Mouse (Mus musculus) cortical plate, adult 2 months (tissue): ENCODE results near the gene Il10rb. TPM values are rescaled to one million over a fixed set of nuclear protein-coding genes. Genes with fewer than 3 reads are reported as not detected.

ENCODE experiments used
- H3K27ac ChIP-seq: fragments of 200-500 bp; 2 replicates; pipeline ENCODE4 v1.5.1; 2012; ENCODE audit warnings: low read length, control low read depth, inconsistent platforms; ENCODE audit not compliant: insufficient read depth
- H3K4me1 ChIP-seq: fragments of 200-500 bp; 2 replicates; pipeline ENCODE4 v1.6.1; 2011; ENCODE audit warnings: low read length; ENCODE audit not compliant: control insufficient read depth, insufficient read depth
- H3K4me3 ChIP-seq: fragments of 200-500 bp; 2 replicates; pipeline ENCODE4 v1.5.1; 2011; ENCODE audit warnings: mild to moderate bottlenecking, low read length, control low read depth; ENCODE audit not compliant: insufficient read depth
- CTCF ChIP-seq: fragments of 200-500 bp; IDR thresholded peaks from 2 replicates; pipeline ENCODE4 v1.5.1; 2011; ENCODE audit warnings: mild to moderate bottlenecking, control low read depth, low read length; ENCODE audit not compliant: insufficient read depth; ENCODE audit errors: extremely low read depth
- POLR2A ChIP-seq: fragments of 200-500 bp; IDR thresholded peaks from 2 replicates; pipeline ENCODE4 v1.6.1; 2011; ENCODE audit warnings: mild to moderate bottlenecking, low read length, control low read depth; ENCODE audit not compliant: insufficient read depth; ENCODE audit errors: extremely low read depth
- polyA plus RNA-seq: library from polyadenylated mRNA; depleted of rRNA; stranded (reverse); fragments of >200 nt; gene quantifications from 2 replicates; pipeline ENCODE4 v1.2.3, GENCODE M21; 2012

The Il10rb gene
- polyA plus RNA-seq, 1 experiment: 12.6 TPM

GRCm38 (mm10) chr16:91406585-91407220, 739 bp downstream of the Il10rb start:
- Histone ChIP-seq H3K4me3 (peak overlapping the region; percentile 37), H3K4me1 (no peaks in the 10 kb centered on the region), H3K27ac (peak overlapping the region; percentile 72)
- TF ChIP-seq POLR2A (no peak), CTCF (no peak)

- TF ChIP-seq CTCF (no peak), POLR2A (no peak)
- Histone ChIP-seq H3K27ac (no peak overlapping the region), H3K4me1 (no peaks in the 10 kb centered on the region), H3K4me3 (no peak overlapping the region)
Observed at GRCm38 (mm10) chr16:91413102-91413844, 7.3 kb downstream of the Il10rb start.

GRCm38 (mm10) chr16:91415391-91416189, 9.6 kb downstream of the Il10rb start:
- Histone ChIP-seq H3K4me1 (no peaks in the 10 kb centered on the region), H3K27ac (no peak overlapping the region), H3K4me3 (no peak overlapping the region)
- TF ChIP-seq CTCF (no peak), POLR2A (no peak)

GRCm38 (mm10) chr16:91416357-91416756, 10.4 kb downstream of the Il10rb start:
- no peaks in the 10 kb centered on the region for H3K4me1 ChIP-seq
- no peak overlapping the region for H3K27ac ChIP-seq
- no peak overlapping the region for H3K4me3 ChIP-seq
- no peak for TF ChIP-seq POLR2A
- TF ChIP-seq CTCF: no peak

GRCm38 (mm10) chr16:91416938-91417337, 11.0 kb downstream of the Il10rb start:
- Histone ChIP-seq H3K4me1 (no peaks in the 10 kb centered on the region), H3K4me3 (no peak overlapping the region), H3K27ac (no peak overlapping the region)
- TF ChIP-seq POLR2A (no peak), CTCF (no peak)

GRCm38 (mm10) chr16:91418531-91418930, 12.6 kb downstream of the Il10rb start:
- no peak for TF ChIP-seq POLR2A
- no peak for TF ChIP-seq CTCF
- no peaks in the 10 kb centered on the region for H3K4me1 ChIP-seq
- H3K4me3 ChIP-seq: no peak overlapping the region
- H3K27ac ChIP-seq: no peak overlapping the region

- TF ChIP-seq CTCF (no peak), POLR2A (no peak)
- H3K4me1 ChIP-seq: no peaks in the 10 kb centered on the region
Observed at GRCm38 (mm10) chr16:91425816-91426215, 19.9 kb downstream of the Il10rb start.

GRCm38 (mm10) chr16:91426586-91426985, 20.6 kb downstream of the Il10rb start:
- Histone ChIP-seq H3K27ac (no peak overlapping the region), H3K4me3 (no peak overlapping the region), H3K4me1 (no peaks in the 10 kb centered on the region)
- TF ChIP-seq CTCF (no peak), POLR2A (no peak)

More at GRCm38 (mm10) chr16:91425816-91426215, 19.9 kb downstream of the Il10rb start:
- no peak overlapping the region for H3K27ac ChIP-seq
- H3K4me3 ChIP-seq: no peak overlapping the region

- no peak overlapping the region for H3K27ac ChIP-seq
- H3K4me1 ChIP-seq: no peaks in the 10 kb centered on the region
- no peak overlapping the region for H3K4me3 ChIP-seq
- TF ChIP-seq POLR2A (no peak), CTCF (no peak)
Observed at GRCm38 (mm10) chr16:91427461-91427860, 21.5 kb downstream of the Il10rb start.

- Histone ChIP-seq H3K27ac (no peak overlapping the region), H3K4me3 (no peak overlapping the region), H3K4me1 (no peaks in the 10 kb centered on the region)
- no peak for TF ChIP-seq CTCF
- no peak for TF ChIP-seq POLR2A
Observed at GRCm38 (mm10) chr16:91428259-91428865, 22.4 kb downstream of the Il10rb start.
